In the genomic region with DNA sequence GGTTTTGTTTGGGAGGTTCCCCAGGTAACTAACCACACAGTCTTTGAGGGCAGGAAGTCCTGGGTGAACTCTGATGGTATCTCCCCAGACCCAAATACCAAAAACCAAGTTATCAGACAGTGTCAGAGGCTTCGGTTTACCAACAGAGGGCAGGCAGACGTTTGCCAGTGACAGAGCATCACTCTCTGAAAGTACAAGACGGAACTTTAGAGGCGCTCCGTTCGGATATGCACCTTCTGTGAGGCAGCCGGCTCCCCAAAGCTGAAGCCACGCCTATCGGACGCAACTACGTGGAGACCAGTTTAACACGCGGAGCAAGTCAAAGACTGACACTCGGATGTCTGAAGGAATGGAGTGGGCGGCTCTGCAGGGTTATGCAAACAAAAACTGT, we compare ENCODE assay signal across 9 mouse cellular contexts. TPM values are rescaled to one million over a fixed set of nuclear protein-coding genes. Genes with fewer than 3 reads are reported as not detected.
A peak's percentile ranks its signal among the peaks of the same experiment; 100 is the strongest.
DNase-seq lines count a peak whose midpoint lies in the region; ATAC-seq and TF ChIP-seq lines count a peak whose summit lies in the region.
"Had no signal": no experiment of that assay in that cellular context is flagged by ENCODE, and none has a peak within 500 bp of the region (broad histone marks: within the 10 kb centered on the region; RNA-seq: fewer than 3 reads in every experiment).

No protein-coding gene starts in this region.

- no peak overlapping the region for H3K9ac ChIP-seq in midbrain, postnatal 0 days (replicated peaks; ENCODE audit: low read length, poor library complexity, severe bottlenecking)
- H3K9ac ChIP-seq in midbrain, embryonic 16.5 days (ENCODE audit: low read depth, low read length): no peak overlapping the region
- H3K9ac ChIP-seq in embryonic facial prominence, embryonic 14.5 days (ENCODE audit: low read depth, low read length): no peak overlapping the region
- H3K9ac ChIP-seq: midbrain, embryonic 13.5 days had no signal

- no peak overlapping the region for H3K4me3 ChIP-seq in midbrain, postnatal 0 days (ENCODE audit: low read depth, low read length)
- H3K4me3 ChIP-seq in midbrain, embryonic 16.5 days (ENCODE audit: low read depth, low read length): no peak overlapping the region
- H3K4me3 ChIP-seq in embryonic facial prominence, embryonic 14.5 days (ENCODE audit: low read depth, low read length): no peak overlapping the region
- H3K4me3 ChIP-seq: midbrain, embryonic 13.5 days had no signal

- H3K36me3 ChIP-seq in midbrain, postnatal 0 days (ENCODE audit: insufficient read depth, low read length): no peaks in the 10 kb centered on the region
- H3K36me3 ChIP-seq in midbrain, embryonic 16.5 days (ENCODE audit: control insufficient read depth, insufficient read depth, low read length): no peaks in the 10 kb centered on the region
- H3K36me3 ChIP-seq in embryonic facial prominence, embryonic 14.5 days (ENCODE audit: control insufficient read depth, insufficient read depth, low read length): no peaks in the 10 kb centered on the region
- H3K36me3 ChIP-seq: midbrain, embryonic 13.5 days had no signal

- no peaks in the 10 kb centered on the region for H3K4me1 ChIP-seq in midbrain, postnatal 0 days (ENCODE audit: insufficient read depth, low read length)
- H3K4me1 ChIP-seq in midbrain, embryonic 16.5 days (ENCODE audit: control insufficient read depth, insufficient read depth, low read length): peaks cover 3% of the 10 kb centered on the region; the same call in 1 of the 2 replicates
- peaks cover 12% of the 10 kb centered on the region for H3K4me1 ChIP-seq in embryonic facial prominence, embryonic 14.5 days (ENCODE audit: control insufficient read depth, insufficient read depth, low read length)

- peak; percentile 44 for TF ChIP-seq CTCF in midbrain, postnatal 0 days (IDR thresholded peaks at IDR 0.05)

- no peak for DNase-seq in midbrain, postnatal 0 days (ENCODE audit: low spot score)
- peak; percentile 73 for DNase-seq in embryonic facial prominence, embryonic 14.5 days (ENCODE audit: low spot score)
- DNase-seq in liver: peak; percentile 35
- DNase-seq in thymus, postnatal 14 days: peak; percentile 30
- no peak for DNase-seq in embryo, embryonic 10.5 days (ENCODE audit: low spot score)
- no peak for DNase-seq in adrenal gland, postnatal 10 days
- DNase-seq: gastrocnemius, postnatal 14 days had no signal

- H3K27ac ChIP-seq in midbrain, postnatal 0 days (ENCODE audit: low read depth, low read length): no peak overlapping the region
- H3K27ac ChIP-seq in midbrain, embryonic 16.5 days (ENCODE audit: low read length): no peak overlapping the region
- H3K27ac ChIP-seq in embryonic facial prominence, embryonic 14.5 days (replicated peaks; ENCODE audit: low read depth, low read length): no peak overlapping the region
- H3K27ac ChIP-seq: midbrain, embryonic 13.5 days had no signal

- WGBS in midbrain, postnatal 0 days: 35% methylated on average over 15 of the region's 15 CpGs
- 32% methylated on average over 15 of the region's 15 CpGs for WGBS in midbrain, embryonic 16.5 days
- WGBS in embryonic facial prominence, embryonic 14.5 days: 29% methylated on average over 15 of the region's 15 CpGs

- H3K9me3 ChIP-seq in midbrain, postnatal 0 days (ENCODE audit: low read length): no peaks in the 10 kb centered on the region
- H3K9me3 ChIP-seq in midbrain, embryonic 16.5 days (replicated peaks; ENCODE audit: control insufficient read depth, low read length, poor library complexity, severe bottlenecking): no peaks in the 10 kb centered on the region
- no peaks in the 10 kb centered on the region for H3K9me3 ChIP-seq in embryonic facial prominence, embryonic 14.5 days (ENCODE audit: control insufficient read depth, low read length)
- H3K9me3 ChIP-seq: midbrain, embryonic 13.5 days had no signal

- no peak overlapping the region for H3K4me2 ChIP-seq in midbrain, postnatal 0 days (ENCODE audit: low read depth, low read length, poor library complexity, severe bottlenecking)
- no peak overlapping the region for H3K4me2 ChIP-seq in midbrain, embryonic 16.5 days (ENCODE audit: low read length)
- H3K4me2 ChIP-seq in embryonic facial prominence, embryonic 14.5 days (ENCODE audit: low read depth, low read length): peak overlapping the region; percentile 18; the same call in 1 of the 2 replicates
- H3K4me2 ChIP-seq: midbrain, embryonic 13.5 days had no signal

- no peak for ATAC-seq in midbrain, postnatal 0 days (ENCODE audit: low FRiP score)
- no peak for ATAC-seq in midbrain, embryonic 16.5 days
- ATAC-seq in embryonic facial prominence, embryonic 14.5 days (ENCODE audit: low read depth): no peak
- ATAC-seq: midbrain, embryonic 13.5 days had no signal

- H3K27me3 ChIP-seq in midbrain, postnatal 0 days (ENCODE audit: insufficient read depth, low read length): no peaks in the 10 kb centered on the region
- peaks cover 8% of the 10 kb centered on the region for H3K27me3 ChIP-seq in midbrain, embryonic 16.5 days (ENCODE audit: control insufficient read depth, insufficient read depth, low read depth, low read length)
- H3K27me3 ChIP-seq in embryonic facial prominence, embryonic 14.5 days (replicated peaks; ENCODE audit: control insufficient read depth, insufficient read depth, low read length): no peaks in the 10 kb centered on the region

RNA-seq across cellular contexts. Expression of a gene that starts 3.0 kb away (rescaled TPM):
- 5.6 and 10.2 TPM in 2 replicates for total RNA-seq in midbrain, postnatal 0 days (2014; rRNA removed)
- 0.72 and 1.0 TPM in 2 replicates for polyA plus RNA-seq in midbrain, postnatal 0 days (2015; fragmentation: Nextera tagmentation; extraction: Ambion mirVana)
- 1.0 and 1.3 TPM in 2 replicates for polyA plus RNA-seq in midbrain, embryonic 16.5 days (2015; fragmentation: Nextera tagmentation; extraction: Ambion mirVana)
- polyA plus RNA-seq in embryonic facial prominence, embryonic 14.5 days (2014; fragmentation: Nextera tagmentation; extraction: Ambion mirVana): 10.1 and 13.6 TPM in 2 replicates
- 10 to 100 TPM; 34.2 to 38.0 TPM for total RNA-seq in adrenal gland, postnatal 10 days (2021)

Comparison
In these comparisons a context has a peak if more than half of its experiments do, and no peak if none do; other contexts are left out.
1. DNase-seq: peak in embryonic facial prominence, embryonic 14.5 days (single experiment), liver (single experiment) and thymus, postnatal 14 days (single experiment); none in midbrain, postnatal 0 days (single experiment), embryo, embryonic 10.5 days (single experiment) and adrenal gland, postnatal 10 days (single experiment).